Mouse (Mus musculus): Measurements from ENCODE around the gene Grwd1.

DNA sequence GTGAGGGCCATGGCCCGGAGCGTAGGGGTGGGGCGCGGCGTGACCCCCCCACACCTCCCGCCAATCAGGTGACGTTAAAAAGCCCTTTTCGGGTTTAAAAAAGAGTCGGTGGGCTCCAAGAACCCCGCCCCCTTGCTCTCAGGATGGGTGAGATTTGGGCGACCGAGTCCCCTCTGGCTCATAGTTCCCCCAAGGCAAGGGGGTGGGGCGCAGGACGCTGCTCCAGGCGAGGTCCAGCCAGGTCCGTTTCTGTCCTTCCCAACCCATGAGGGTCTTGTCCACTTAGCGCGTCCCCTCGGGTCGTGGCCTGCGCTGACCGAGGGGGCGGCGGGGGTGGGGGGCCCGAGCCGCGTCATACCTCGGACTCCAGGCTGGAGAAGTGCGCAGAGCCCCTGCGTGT lies 1.7 kb upstream of the Grwd1 start:
- no peak for TF ChIP-seq CTCF (IDR thresholded peaks at IDR 0.05)
- no peak for TF ChIP-seq EP300 (IDR thresholded peaks at IDR 0.05)

All from lung, postnatal 0 days (tissue).